Mouse (Mus musculus): ENCODE results near the gene Bms1.

Gene Bms1

DNA sequence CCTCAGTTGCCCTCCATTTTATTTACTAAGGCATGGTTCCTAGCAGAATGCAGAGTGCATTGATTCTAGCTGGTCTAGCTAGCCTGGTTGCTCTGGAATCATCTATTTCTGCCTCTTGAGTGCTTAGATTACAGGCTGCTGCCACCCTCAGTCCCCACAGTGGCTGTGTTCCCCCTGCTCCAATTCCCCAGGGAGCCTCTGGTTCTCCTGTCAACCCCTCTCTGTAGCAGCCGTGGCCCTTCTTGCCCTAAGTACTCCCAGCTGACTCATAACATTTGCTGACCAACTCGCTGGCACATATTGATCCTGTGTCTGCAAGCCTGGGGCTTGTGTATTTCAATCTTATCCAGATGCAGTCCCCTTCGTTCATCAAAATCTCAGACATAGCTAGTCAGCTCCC is 53.1 kb downstream of the Bms1 start:
- DNase-seq (ENCODE audit: low spot score): no peak

DNA sequence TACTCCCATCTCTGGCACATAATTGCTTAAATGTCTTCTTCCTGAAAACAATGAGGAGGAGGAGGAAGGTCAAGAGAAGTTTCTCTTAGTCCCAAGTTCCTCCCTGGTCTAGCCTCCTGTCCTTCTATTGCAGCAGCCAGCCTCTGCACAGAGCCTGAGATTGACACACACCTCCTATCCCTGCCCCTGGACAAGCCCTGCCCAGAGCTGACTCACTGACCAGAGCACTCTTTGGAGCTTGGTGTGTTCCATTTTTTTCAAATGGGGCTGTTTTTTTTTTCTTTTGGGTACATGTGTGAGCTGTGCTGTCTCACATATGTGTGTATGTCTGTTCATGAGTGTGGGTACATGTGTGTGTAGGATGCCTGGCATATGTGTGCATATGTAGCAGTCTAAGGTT is 53.5 kb downstream of the Bms1 start:
- DNase-seq (ENCODE audit: low spot score): no peak

DNA sequence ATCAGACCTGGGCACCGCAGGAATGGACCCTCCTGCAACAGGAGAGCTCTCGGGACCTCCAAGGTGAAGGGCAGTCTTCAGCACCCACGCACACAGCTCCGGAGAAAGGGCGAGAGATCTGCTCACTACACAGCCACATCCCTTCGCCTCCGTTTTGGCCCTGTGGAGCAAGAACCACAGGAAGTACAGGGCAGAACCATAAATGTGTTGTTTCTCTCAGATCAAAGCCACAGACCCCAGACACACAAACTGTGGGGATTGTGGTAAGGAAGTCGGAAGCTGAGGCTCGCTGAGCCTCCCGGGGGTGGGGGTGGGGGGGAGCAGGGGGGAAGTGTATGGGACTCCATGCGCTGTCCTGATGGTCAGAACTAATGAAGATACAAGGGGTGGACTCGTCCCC is 68.9 kb downstream of the Bms1 start:
- no peak for DNase-seq (ENCODE audit: low spot score)

DNA sequence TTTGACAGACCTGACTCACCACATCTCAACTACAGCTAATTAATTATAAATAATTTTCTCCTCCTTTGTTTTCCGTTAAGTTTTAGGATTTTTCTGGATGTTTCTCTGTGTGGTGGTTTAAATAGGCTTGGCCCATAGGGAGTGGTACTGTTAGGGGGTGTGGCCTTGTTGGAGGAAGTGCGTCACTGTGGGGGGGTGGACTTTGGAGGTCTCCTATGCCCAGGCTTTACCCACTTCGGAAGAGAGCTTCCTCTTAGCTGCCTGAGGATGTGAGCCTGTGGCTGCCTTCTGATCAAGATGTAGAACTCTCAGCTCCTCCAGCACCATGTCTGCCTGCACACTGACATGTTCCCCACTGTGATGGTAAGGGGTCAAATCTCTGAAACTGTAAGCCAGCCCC is 71.1 kb downstream of the Bms1 start:
- DNase-seq (ENCODE audit: low spot score): no peak

DNA sequence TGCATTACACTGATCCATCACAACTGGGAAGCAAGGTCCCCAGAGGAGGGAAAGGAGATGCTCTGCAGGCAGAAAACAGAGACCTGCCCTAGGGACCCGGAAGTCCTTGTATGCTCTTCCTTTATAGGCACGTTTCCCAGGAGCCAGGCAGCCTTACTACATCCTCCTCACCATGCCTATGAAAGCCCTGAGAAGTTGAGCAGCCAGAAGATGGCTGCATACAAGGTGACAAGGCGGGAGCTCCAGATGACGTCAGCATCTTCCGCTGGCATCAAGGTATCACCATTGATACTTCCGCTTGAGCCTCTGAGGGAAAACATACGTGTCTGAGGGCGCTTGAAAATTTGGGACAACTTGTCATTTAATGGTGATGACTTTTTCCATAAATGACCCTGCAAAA is 72.0 kb downstream of the Bms1 start:
- DNase-seq (ENCODE audit: low spot score): no peak

DNA sequence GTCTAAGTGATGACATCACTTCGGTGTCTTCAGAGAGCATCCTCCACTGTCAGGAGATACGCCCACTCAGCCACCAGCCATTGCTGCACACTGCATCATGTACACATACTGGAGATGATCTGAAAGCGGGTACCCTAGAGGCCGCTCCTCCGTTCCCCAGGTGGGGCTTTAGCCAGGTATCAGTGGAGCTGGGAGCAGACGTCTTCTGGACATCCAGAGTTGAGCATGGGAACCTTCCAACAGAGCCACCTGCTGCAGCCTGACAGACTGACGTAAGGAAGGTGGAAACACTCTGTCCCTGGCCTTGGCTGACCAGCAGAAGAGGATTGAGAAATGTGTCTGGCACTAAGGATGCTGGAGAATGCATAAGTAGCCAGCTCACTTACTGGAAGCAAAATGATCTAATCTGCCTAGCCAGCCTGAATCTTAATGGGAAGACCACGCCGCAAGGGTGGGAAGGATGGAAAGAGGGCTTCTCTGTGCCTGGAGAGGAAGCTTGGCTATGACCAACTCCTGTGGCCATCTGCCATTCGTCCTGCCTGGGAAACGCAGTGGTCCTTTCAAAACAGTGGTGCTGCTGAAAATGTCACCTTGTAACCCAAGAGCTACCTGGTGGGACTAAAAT is 77.3 kb downstream of the Bms1 start:
- no peak for DNase-seq (ENCODE audit: low spot score)

DNA sequence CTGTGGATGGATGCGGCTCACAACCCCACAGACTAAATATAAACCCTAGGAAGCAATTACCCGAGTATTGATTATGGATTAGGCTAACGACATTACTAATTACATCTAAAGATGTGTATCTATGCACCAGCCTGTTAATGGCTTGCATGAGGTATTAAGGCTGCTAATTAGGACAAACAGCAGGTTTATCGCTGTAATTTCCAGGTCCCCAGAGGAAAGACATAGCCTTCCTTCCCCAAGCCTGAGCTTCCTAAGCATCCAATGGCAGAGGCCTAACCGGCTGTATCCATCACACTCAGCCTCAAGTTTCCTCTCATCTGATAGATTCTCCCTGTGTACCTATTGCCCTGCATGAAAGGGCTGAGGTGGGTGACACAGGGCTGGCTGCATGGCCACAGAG is 81.6 kb downstream of the Bms1 start:
- no peak for DNase-seq (ENCODE audit: low spot score)

DNA sequence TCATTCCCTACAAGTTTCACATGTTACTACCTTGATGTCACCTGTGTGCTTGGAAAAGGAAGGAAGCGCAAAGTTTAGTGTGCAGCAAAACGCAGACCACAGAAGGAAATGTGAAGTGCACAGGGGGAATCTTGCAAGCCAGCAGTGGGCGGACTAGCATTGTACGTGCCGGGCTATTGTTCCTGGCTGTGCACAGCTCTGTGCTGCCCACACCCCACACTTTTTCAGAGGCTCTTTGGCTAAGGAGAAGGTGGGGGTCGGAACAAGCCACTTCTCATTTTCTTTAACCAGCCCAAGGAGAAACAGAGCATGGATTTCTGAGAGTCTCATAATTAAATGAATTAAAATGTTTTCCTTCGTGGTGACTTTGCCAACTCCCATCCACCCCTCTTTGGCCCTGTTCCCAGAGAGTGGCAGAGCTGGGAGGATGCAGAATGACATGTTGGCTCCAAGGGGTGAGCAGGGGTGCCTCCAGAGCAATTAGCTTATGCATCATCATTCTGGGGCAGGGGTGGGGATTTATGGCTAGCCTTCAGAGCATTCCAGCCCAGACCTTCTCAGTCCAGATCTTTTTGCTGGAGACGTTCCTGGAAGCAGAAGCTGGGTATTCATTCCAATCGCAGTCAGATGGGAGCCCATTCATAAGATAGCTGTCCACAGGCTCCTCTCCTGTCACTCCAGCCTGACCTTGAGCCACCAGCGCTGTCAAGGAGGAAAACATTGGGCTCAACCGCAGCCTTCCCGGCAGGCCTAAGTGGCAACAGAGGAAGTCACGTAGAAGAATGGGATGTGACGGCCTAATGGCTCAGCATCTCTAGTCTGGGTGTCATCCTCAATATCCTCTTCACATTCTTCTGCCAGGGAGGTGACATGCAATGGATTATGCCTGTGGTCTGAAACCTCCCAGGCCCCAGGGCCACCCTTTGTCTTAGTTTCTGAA is 82.5 kb downstream of the Bms1 start:
- no peak for DNase-seq (ENCODE audit: low spot score)

DNA sequence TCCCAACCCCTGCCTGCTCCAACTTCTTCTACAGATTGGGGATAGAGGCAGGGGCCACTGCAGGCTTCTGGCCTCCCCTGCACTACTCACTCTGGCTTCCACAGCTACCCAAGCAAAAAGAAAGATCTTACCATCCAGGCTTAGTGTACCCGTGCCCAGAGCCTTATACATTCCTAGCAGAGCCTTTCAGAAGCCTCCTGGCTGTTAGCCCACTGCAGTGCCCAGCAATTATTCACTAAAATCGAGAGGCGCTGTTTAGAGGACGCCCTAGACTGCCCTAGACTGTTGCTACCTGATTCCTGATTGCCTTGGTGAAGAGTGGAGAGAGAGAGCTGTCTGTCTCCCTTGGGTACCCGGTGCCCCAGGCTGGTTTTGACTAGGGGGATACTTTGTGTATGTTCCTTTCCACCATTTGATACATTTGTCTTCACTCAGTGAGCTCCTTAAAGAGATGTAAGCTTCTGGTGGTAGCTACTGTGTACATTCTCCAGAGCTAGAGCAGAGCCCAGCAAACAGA is 83.3 kb downstream of the Bms1 start:
- no peak for DNase-seq (ENCODE audit: low spot score)

DNA sequence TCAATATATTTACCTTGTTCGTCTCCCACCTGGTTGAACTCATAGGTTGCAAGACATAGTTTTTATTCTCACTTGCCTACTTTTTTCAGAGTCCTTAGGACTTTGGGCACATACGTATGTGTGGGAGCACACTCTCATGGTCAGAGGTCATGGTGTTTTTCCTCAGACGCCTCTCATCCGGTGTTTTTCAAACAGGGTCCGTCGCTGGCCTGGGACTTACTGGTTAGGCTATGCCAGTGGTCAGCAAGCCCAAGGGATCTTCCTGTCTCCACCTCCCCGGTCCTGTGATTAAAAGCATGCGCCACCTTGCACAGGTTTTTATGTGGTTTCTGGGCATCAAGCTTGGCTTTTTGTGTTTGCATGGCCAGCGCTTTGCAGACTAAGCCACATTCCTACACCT is 85.4 kb downstream of the Bms1 start:
- DNase-seq (ENCODE audit: low spot score): no peak
